Mouse (Mus musculus): ENCODE measurements around the gene Pdp2. TPM values are rescaled to one million over a fixed set of nuclear protein-coding genes. Genes with fewer than 3 reads are reported as not detected.
A peak's percentile ranks its signal among the peaks of the same experiment; 100 is the strongest.

Gene Pdp2
- polyA plus RNA-seq, 1 experiment from 2014 or later: 18.2 TPM

DNA sequence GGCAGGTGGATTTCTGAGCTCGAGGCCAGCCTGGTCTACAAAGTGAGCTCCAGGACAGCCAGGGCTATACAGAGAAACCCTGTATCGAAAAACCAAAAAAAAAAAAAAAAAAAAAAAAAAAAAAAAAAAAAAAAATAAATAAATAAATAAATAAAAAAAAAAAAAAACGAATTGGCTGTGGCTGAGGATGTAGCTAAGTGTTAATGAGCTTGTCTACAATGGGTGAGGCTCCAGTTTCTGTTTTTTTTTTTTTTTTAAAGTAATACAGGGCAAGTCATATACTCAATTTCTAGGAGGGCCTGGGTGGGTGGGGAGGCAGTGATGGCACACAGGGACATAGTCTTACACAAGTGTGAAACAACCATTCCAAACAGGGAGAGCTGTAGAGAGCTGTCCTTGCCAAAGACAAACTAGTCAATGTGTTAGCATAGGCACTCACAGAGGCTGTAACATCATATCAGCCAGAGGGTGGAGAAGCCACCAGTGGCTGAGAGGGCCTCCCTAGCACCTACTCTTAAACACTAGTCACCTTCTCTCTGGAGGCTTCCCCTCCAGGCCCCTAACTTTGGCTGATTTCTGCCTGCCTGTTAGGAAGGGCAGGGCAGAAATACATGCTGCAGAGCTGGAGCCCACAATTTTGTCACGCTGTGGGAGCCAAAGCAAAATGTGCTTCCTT, 36.0 kb downstream of the Pdp2 start:
- Histone ChIP-seq H3K27me3 (ENCODE audit: control insufficient read depth, insufficient read depth, low read length) (peaks cover 13% of the 10 kb centered on the region), H3K4me3 (replicated peaks; ENCODE audit: low read depth, low read length) (no peak overlapping the region), H3K9me3 (ENCODE audit: control insufficient read depth, low read length) (no peaks in the 10 kb centered on the region), H3K4me2 (ENCODE audit: low read length) (no peak overlapping the region), H3K36me3 (ENCODE audit: control insufficient read depth, insufficient read depth, low read length) (no peaks in the 10 kb centered on the region), H3K9ac (replicated peaks; ENCODE audit: low read length) (no peak overlapping the region), H3K4me1 (ENCODE audit: control insufficient read depth, insufficient read depth, low read length) (peaks cover 10% of the 10 kb centered on the region), H3K27ac (replicated peaks; ENCODE audit: low read depth, low read length) (no peak overlapping the region)
- 87% methylated on average over 4 of the region's 4 CpGs for WGBS
- DNase-seq: no peak
- ATAC-seq (ENCODE audit: low FRiP score, low TSS enrichment): no peak

DNA sequence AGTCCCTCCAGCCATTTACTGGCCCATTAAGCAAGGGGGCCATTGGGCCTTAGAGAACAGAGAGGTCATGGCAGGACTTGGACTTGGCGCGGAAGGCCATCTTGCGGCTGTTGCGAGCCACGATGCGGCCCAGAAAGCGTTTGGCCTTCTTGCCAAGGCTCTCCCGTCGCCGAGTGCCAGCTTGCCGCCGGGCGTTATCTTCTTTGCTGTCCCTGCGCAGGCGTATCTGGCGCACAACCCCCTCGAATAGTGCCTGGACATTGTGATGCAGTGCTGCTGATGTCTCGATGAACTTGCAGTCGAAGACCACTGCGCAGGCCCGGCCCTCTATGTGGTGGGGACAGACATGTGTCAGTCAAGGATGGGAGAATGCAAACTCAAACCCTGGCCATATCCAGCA, 37.2 kb downstream of the Pdp2 start:
- no peak for ATAC-seq (ENCODE audit: low FRiP score, low TSS enrichment)
- peaks cover 10% of the 10 kb centered on the region for H3K4me1 ChIP-seq (ENCODE audit: control insufficient read depth, insufficient read depth, low read length)
- 94% methylated on average over 21 of the region's 21 CpGs for WGBS
- no peaks in the 10 kb centered on the region for H3K36me3 ChIP-seq (ENCODE audit: control insufficient read depth, insufficient read depth, low read length)
- DNase-seq: no peak
- H3K27ac ChIP-seq (replicated peaks; ENCODE audit: low read depth, low read length): no peak overlapping the region
- peaks cover 13% of the 10 kb centered on the region for H3K27me3 ChIP-seq (ENCODE audit: control insufficient read depth, insufficient read depth, low read length)
- no peak overlapping the region for H3K4me3 ChIP-seq (replicated peaks; ENCODE audit: low read depth, low read length)
- H3K9ac ChIP-seq (replicated peaks; ENCODE audit: low read length): no peak overlapping the region
- no peak overlapping the region for H3K4me2 ChIP-seq (ENCODE audit: low read length)
- no peaks in the 10 kb centered on the region for H3K9me3 ChIP-seq (ENCODE audit: control insufficient read depth, low read length)

DNA sequence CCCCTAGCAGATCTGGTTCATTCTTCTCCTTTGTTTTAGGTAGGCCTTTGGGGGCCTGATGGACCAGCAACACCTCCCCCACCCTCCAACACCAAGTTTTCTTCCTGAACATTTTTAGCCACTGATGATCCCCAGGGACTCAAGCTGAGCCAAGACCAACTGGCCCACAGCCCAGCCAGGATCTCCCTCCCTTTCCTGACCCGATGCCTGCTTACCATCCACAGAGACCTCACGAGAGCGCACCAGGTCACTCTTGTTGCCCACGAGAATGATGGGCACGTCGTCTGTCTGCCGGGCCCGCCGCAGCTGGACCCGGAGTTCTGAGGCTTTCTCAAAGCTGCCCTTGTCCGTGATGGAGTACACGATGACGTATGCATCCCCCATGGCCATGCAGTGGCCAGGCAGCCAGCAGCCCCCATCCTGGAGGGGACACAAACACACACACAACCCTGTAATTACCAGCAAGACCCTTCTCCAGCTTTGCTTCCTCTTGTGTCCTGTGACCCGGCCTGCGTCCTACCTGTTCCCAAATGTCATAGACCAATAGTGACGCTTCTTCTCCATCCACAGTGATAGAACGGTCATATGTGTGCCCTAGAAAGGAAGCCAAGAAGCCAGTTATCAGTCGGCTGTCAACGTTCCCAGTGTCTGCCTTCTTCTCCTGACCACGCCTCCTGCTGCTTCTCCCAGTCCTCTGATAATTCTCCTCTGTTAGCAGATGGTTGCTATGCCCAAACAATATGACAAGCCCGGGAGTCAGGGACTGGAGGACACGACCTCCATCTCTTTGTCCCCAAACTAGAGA, 38.3 kb downstream of the Pdp2 start:
- Histone ChIP-seq H3K27ac (replicated peaks; ENCODE audit: low read depth, low read length) (no peak overlapping the region), H3K4me1 (ENCODE audit: control insufficient read depth, insufficient read depth, low read length) (peaks cover 10% of the 10 kb centered on the region), H3K27me3 (ENCODE audit: control insufficient read depth, insufficient read depth, low read length) (peaks cover 13% of the 10 kb centered on the region), H3K4me3 (replicated peaks; ENCODE audit: low read depth, low read length) (no peak overlapping the region), H3K4me2 (ENCODE audit: low read length) (no peak overlapping the region), H3K9ac (replicated peaks; ENCODE audit: low read length) (no peak overlapping the region), H3K36me3 (ENCODE audit: control insufficient read depth, insufficient read depth, low read length) (no peaks in the 10 kb centered on the region), H3K9me3 (ENCODE audit: control insufficient read depth, low read length) (no peaks in the 10 kb centered on the region)
- ATAC-seq (ENCODE audit: low FRiP score, low TSS enrichment) (no peak), DNase-seq (no peak)
- 81% methylated on average over 22 of the region's 22 CpGs for WGBS

DNA sequence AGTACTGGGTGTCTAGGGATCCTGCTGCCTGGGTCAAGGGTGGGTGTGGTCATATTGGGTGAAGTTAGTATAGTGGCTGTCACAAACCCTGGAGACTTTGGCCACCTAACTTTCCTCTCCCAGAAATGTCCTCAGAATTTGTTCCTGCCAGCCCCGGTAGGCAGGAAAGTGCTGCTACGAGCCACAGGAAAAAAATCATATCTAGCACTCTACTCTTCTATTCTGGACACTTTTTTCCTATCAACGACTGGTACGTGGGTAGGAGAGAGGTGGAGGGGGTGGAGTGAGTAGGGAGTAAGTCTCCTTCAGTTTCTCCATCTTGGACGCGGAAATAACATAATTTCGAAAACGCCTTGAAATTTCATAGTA, 38.8 kb downstream of the Pdp2 start:
- Histone ChIP-seq H3K4me1 (ENCODE audit: control insufficient read depth, insufficient read depth, low read length) (peaks cover 10% of the 10 kb centered on the region), H3K27me3 (ENCODE audit: control insufficient read depth, insufficient read depth, low read length) (peaks cover 13% of the 10 kb centered on the region), H3K9ac (replicated peaks; ENCODE audit: low read length) (no peak overlapping the region; the same call in 1 of the 2 replicates), H3K9me3 (ENCODE audit: control insufficient read depth, low read length) (no peaks in the 10 kb centered on the region), H3K4me3 (replicated peaks; ENCODE audit: low read depth, low read length) (no peak overlapping the region), H3K36me3 (ENCODE audit: control insufficient read depth, insufficient read depth, low read length) (peaks cover 3% of the 10 kb centered on the region; the same call in 1 of the 2 replicates), H3K27ac (replicated peaks; ENCODE audit: low read depth, low read length) (no peak overlapping the region), H3K4me2 (ENCODE audit: low read length) (peak overlapping the region; percentile 57)
- ATAC-seq (ENCODE audit: low FRiP score, low TSS enrichment) (no peak), DNase-seq (no peak)
- 37% methylated on average over 8 of the region's 8 CpGs for WGBS

DNA sequence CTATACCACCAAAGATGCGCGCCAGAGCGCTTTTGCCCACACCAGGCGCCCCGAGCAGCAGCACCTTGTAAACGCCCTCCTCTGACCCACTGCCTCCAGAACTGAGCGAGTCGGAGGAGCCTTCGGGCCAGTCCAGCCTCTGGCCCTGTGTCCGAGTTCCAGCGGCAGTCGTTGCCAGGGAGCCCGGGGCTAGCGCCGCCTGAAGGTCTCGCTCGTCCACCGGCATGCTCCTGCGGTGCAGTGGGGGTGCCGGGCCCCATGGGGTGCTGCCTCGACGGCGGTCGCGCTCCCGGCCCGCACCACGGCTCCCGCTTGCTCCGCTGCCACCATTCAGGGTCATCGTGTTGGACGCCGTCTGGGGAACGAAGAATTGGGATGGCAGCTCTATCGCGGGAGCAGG, 39.3 kb downstream of the Pdp2 start:
- no peaks in the 10 kb centered on the region for H3K9me3 ChIP-seq (ENCODE audit: control insufficient read depth, low read length)
- peak overlapping the region; percentile 34; the same call in 1 of the 2 replicates for H3K9ac ChIP-seq (replicated peaks; ENCODE audit: low read length)
- WGBS: under 1% methylated on average over 36 of the region's 36 CpGs
- H3K27ac ChIP-seq (replicated peaks; ENCODE audit: low read depth, low read length): no peak overlapping the region
- peak; percentile 36 for DNase-seq
- peaks cover 13% of the 10 kb centered on the region for H3K27me3 ChIP-seq (ENCODE audit: control insufficient read depth, insufficient read depth, low read length)
- peaks cover 8% of the 10 kb centered on the region for H3K36me3 ChIP-seq (ENCODE audit: control insufficient read depth, insufficient read depth, low read length)
- peaks cover 10% of the 10 kb centered on the region for H3K4me1 ChIP-seq (ENCODE audit: control insufficient read depth, insufficient read depth, low read length)
- peak overlapping the region; percentile 57 for H3K4me2 ChIP-seq (ENCODE audit: low read length)
- peak overlapping the region; percentile 31 for H3K4me3 ChIP-seq (replicated peaks; ENCODE audit: low read depth, low read length)
- peak; percentile 18; the same call in 1 of the 2 replicates for ATAC-seq (ENCODE audit: low FRiP score, low TSS enrichment)

DNA sequence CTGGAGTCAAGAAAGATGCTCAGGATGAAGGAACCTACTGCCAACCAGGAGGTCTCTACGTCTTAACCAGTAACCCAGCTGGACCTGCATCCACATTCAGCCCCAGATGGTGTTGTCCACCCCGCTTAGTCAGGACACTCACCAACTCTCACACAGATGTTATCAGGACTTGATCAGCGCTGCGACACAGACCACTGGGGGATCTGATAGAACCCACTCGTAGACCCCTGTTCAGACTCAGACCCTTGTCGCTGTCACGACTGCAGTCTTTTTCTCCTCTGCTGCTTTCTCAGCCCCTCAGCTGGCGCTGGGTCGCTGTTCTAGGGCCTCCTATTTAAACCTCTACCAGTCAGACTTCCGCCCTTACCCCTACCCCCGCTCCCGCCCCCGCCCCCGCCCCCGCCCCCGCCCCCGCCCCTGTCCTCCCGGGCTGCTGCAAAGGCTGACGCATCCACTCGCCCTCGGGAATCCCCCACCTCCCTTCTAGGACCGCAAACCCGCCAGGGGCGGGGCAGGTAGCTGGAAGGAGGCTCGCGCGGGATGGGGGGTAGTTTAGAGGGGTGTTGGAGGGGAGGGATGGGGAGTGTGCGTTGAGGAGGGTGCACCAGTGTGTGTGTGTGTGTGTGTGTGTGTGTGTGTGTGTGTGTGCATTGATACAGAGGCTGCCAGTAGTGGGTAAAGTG, 39.9 kb downstream of the Pdp2 start, which contains the start of gene Rrad:
Gene Rrad, minus strand, starts transcription at position 347 of the 683 bp plus-strand sequence.
- Histone ChIP-seq H3K4me1 (ENCODE audit: control insufficient read depth, insufficient read depth, low read length) (peaks cover 10% of the 10 kb centered on the region), H3K9ac (replicated peaks; ENCODE audit: low read length) (peak within 1 kb of the TSS; percentile 34; the same call in 1 of the 2 replicates), H3K27me3 (ENCODE audit: control insufficient read depth, insufficient read depth, low read length) (peaks cover 13% of the 10 kb centered on the region), H3K36me3 (ENCODE audit: control insufficient read depth, insufficient read depth, low read length) (peaks cover 11% of the 10 kb centered on the region), H3K4me2 (ENCODE audit: low read length) (peak within 1 kb of the TSS; percentile 57), H3K9me3 (ENCODE audit: control insufficient read depth, low read length) (no peaks in the 10 kb centered on the region), H3K4me3 (replicated peaks; ENCODE audit: low read depth, low read length) (peak within 1 kb of the TSS; percentile 31), H3K27ac (replicated peaks; ENCODE audit: low read depth, low read length) (no peak within 1 kb of the TSS)
- WGBS: 1% methylated on average over 28 of the region's 28 CpGs
- ATAC-seq (ENCODE audit: low FRiP score, low TSS enrichment) (peak; percentile 51; the same call in 1 of the 2 replicates), DNase-seq (peak; percentile 53)

DNA sequence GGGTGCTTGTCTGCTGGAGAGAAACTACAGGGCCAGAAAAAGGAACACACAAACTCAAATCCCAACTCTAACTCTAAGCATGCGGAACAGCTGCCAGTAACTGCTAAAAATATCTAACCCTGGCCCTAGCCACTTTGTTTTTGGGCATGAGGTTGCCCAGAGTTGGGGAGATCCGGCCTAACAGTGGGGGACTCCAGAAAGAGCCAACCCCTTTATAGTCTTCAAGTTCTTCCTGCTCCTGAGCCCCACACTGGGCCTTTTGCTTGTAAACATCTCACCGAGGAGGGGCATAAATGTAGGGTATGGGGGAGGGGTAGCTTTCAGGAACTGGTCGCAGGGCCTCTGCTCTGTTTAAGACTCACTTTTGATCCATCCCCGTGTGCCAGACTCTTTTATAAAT, 40.7 kb downstream of the Pdp2 start:
- Histone ChIP-seq H3K9me3 (ENCODE audit: control insufficient read depth, low read length) (no peaks in the 10 kb centered on the region), H3K36me3 (ENCODE audit: control insufficient read depth, insufficient read depth, low read length) (peaks cover 11% of the 10 kb centered on the region), H3K4me3 (replicated peaks; ENCODE audit: low read depth, low read length) (no peak overlapping the region), H3K4me2 (ENCODE audit: low read length) (no peak overlapping the region), H3K4me1 (ENCODE audit: control insufficient read depth, insufficient read depth, low read length) (peaks cover 10% of the 10 kb centered on the region), H3K9ac (replicated peaks; ENCODE audit: low read length) (no peak overlapping the region), H3K27me3 (ENCODE audit: control insufficient read depth, insufficient read depth, low read length) (peaks cover 13% of the 10 kb centered on the region), H3K27ac (replicated peaks; ENCODE audit: low read depth, low read length) (no peak overlapping the region)
- DNase-seq (no peak), ATAC-seq (ENCODE audit: low FRiP score, low TSS enrichment) (no peak)
- WGBS: 32% methylated on average over 5 of the region's 5 CpGs

DNA sequence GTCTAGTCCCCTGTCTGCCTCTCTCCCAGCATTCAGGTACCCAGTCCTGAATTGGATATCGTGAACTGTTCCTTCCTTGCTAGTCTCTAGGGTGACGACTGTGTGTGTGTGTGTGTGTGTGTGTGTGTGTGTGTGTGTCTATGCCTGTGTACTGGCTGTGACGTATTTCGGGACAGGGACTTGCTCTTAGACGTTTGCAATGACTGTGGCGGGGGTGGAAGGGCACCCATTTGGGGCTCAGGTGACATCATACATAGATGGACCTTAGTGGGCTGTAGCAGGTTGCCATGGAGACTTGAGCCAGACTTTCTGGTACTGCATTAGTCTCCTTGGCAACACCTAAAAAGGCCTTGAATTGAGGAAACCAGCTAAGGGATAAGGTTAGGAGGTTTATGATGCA, 41.2 kb downstream of the Pdp2 start:
- H3K36me3 ChIP-seq (ENCODE audit: control insufficient read depth, insufficient read depth, low read length): peaks cover 11% of the 10 kb centered on the region
- ATAC-seq (ENCODE audit: low FRiP score, low TSS enrichment): peak; percentile 43; the same call in 1 of the 2 replicates
- peak; percentile 52 for DNase-seq
- H3K27me3 ChIP-seq (ENCODE audit: control insufficient read depth, insufficient read depth, low read length): peaks cover 13% of the 10 kb centered on the region
- H3K9me3 ChIP-seq (ENCODE audit: control insufficient read depth, low read length): no peaks in the 10 kb centered on the region
- H3K27ac ChIP-seq (replicated peaks; ENCODE audit: low read depth, low read length): no peak overlapping the region
- H3K4me3 ChIP-seq (replicated peaks; ENCODE audit: low read depth, low read length): no peak overlapping the region
- 51% methylated on average over 6 of the region's 6 CpGs for WGBS
- H3K9ac ChIP-seq (replicated peaks; ENCODE audit: low read length): no peak overlapping the region
- H3K4me1 ChIP-seq (ENCODE audit: control insufficient read depth, insufficient read depth, low read length): peaks cover 10% of the 10 kb centered on the region
- no peak overlapping the region for H3K4me2 ChIP-seq (ENCODE audit: low read length)
